Comparison of ENCODE assay signal across 13 mouse cellular contexts in the genomic region with DNA sequence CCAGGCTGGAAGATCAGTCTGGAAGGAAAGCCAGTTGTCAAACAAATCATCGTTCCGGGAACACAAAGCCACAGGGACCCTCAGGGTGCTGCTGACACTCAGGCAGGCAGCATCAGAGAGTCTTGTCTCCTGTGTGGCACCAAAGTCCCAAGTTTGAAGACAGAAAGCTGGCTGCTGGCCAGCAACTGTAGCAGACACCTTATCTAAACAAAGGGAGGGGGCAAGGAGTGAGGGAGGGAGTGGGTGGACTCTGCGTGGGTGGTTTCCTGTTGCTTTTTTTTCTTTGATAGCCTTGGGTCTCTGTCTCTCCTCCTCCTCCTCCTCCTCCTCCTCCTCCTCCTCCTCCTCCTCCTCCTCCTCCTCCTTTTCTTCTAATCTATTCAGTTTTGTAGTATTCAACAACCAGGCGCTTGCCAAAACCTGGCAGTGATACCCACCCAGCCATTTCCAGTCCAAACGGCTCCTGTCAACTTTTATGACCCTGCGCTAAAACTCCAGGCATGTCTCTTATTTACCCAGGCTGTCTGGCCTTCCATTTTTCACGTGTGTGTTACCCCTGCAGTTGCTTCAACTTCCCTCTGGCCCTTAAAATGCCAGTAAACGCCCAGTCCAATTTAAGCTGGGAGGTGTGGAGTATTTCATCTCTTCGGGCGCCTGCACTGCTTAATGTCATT.
A peak's percentile ranks its signal among the peaks of the same experiment; 100 is the strongest.
DNase-seq lines count a peak whose midpoint lies in the region; ATAC-seq and TF ChIP-seq lines count a peak whose summit lies in the region.
"Had no signal": no experiment of that assay in that cellular context is flagged by ENCODE, and none has a peak within 500 bp of the region (broad histone marks: within the 10 kb centered on the region; RNA-seq: fewer than 3 reads in every experiment).

No protein-coding gene starts in this region.

- no peaks in the 10 kb centered on the region for H3K79me2 ChIP-seq in heart, adult 2 months (replicated peaks; ENCODE audit: control insufficient read depth, insufficient read depth, low read length)

- H3K9me3 ChIP-seq in heart, embryonic 12.5 days (replicated peaks) = no peaks in the 10 kb centered on the region
- no peaks in the 10 kb centered on the region for H3K9me3 ChIP-seq in midbrain, embryonic 10.5 days (replicated peaks)
- no peaks in the 10 kb centered on the region for H3K9me3 ChIP-seq in midbrain, embryonic 11.5 days (ENCODE audit: control insufficient read depth, low read length)
- no peaks in the 10 kb centered on the region for H3K9me3 ChIP-seq in midbrain, embryonic 14.5 days (ENCODE audit: control insufficient read depth, low read length)
- H3K9me3 ChIP-seq: liver, embryonic 13.5 days had no signal

- TF ChIP-seq EP300 in heart, adult 2 months (IDR thresholded peaks at IDR 0.05; ENCODE audit: insufficient read depth, low read depth, low read length) = no peak

- H3K27ac ChIP-seq in heart, embryonic 12.5 days (ENCODE audit: poor library complexity, severe bottlenecking) = peak overlapping the region; percentile 66
- H3K27ac ChIP-seq in heart, adult 2 months = no peak overlapping the region
- H3K27ac ChIP-seq in midbrain, embryonic 10.5 days (replicated peaks) = 0 out of 2 replicates have a peak overlapping the region, but pooled peaks have one; percentile 33
- H3K27ac ChIP-seq in midbrain, embryonic 11.5 days (ENCODE audit: low read depth, low read length) = no peak overlapping the region
- peak overlapping the region; percentile 52; the same call in 1 of the 2 replicates for H3K27ac ChIP-seq in midbrain, embryonic 14.5 days (replicated peaks; ENCODE audit: low read depth, low read length)
- H3K27ac ChIP-seq: liver, embryonic 13.5 days had no signal

- no peak for DNase-seq in heart, adult 2 months
- no peak for DNase-seq in midbrain, embryonic 10.5 days (ENCODE audit: low spot score)
- no peak for DNase-seq in midbrain, embryonic 11.5 days (ENCODE audit: low spot score, missing footprints)
- peak; percentile 36 for DNase-seq in MN1 (ENCODE audit: low spot score)
- DNase-seq in midbrain, embryonic 14.5 days = peak; percentile 42
- no peak for DNase-seq in right cerebral cortex, postnatal 25 days
- DNase-seq in layer of hippocampus, postnatal 10 days (ENCODE audit: low spot score in 2 of 2) = no peak
- DNase-seq: adrenal gland, adult 2 months; cerebellum, postnatal 14 days; liver, embryonic 13.5 days; right cerebral cortex, postnatal 4 days had no signal

- no peak for TF ChIP-seq CTCF in heart, adult 2 months (IDR thresholded peaks at IDR 0.05)

- no peak overlapping the region for H3K9ac ChIP-seq in heart, embryonic 12.5 days
- no peak overlapping the region for H3K9ac ChIP-seq in heart, adult 2 months (ENCODE audit: low read depth, low read length)
- no peak overlapping the region for H3K9ac ChIP-seq in midbrain, embryonic 11.5 days (ENCODE audit: low read length)
- H3K9ac ChIP-seq in midbrain, embryonic 14.5 days (replicated peaks; ENCODE audit: low read length) = no peak overlapping the region
- H3K9ac ChIP-seq: liver, embryonic 13.5 days had no signal

- no peak for ATAC-seq in heart, embryonic 12.5 days (ENCODE audit: insufficient number of reproducible peaks, low FRiP score)
- no peak for ATAC-seq in midbrain, embryonic 11.5 days (ENCODE audit: low FRiP score)
- ATAC-seq in midbrain, embryonic 14.5 days (ENCODE audit: low FRiP score, low TSS enrichment) = no peak; the same call in 1 of the 2 replicates
- ATAC-seq: forebrain, embryonic 16.5 days had no signal

- H3K4me3 ChIP-seq in heart, embryonic 12.5 days = no peak overlapping the region
- H3K4me3 ChIP-seq in heart, adult 2 months = no peak overlapping the region
- no peak overlapping the region for H3K4me3 ChIP-seq in midbrain, embryonic 10.5 days
- no peak overlapping the region for H3K4me3 ChIP-seq in midbrain, embryonic 11.5 days (ENCODE audit: low read depth, low read length)
- H3K4me3 ChIP-seq in midbrain, embryonic 14.5 days (replicated peaks; ENCODE audit: low read depth, low read length) = no peak overlapping the region
- H3K4me3 ChIP-seq: liver, embryonic 13.5 days had no signal

- H3K27me3 ChIP-seq in heart, embryonic 12.5 days (replicated peaks) = peaks cover 32% of the 10 kb centered on the region
- H3K27me3 ChIP-seq in heart, adult 2 months (ENCODE audit: control insufficient read depth, insufficient read depth, low read length) = no peaks in the 10 kb centered on the region
- H3K27me3 ChIP-seq in midbrain, embryonic 10.5 days (ENCODE audit: low read depth, poor library complexity, severe bottlenecking) = peaks cover 100% of the 10 kb centered on the region
- peaks cover 8% of the 10 kb centered on the region; the same call in 1 of the 2 replicates for H3K27me3 ChIP-seq in midbrain, embryonic 11.5 days (ENCODE audit: control insufficient read depth, insufficient read depth, low read length)
- H3K27me3 ChIP-seq in midbrain, embryonic 14.5 days (ENCODE audit: control insufficient read depth, insufficient read depth, low read length) = no peaks in the 10 kb centered on the region
- H3K27me3 ChIP-seq: liver, embryonic 13.5 days had no signal

- peak overlapping the region; percentile 24; the same call in 1 of the 2 replicates for H3K4me2 ChIP-seq in heart, embryonic 12.5 days
- no peak overlapping the region for H3K4me2 ChIP-seq in midbrain, embryonic 11.5 days
- no peak overlapping the region for H3K4me2 ChIP-seq in midbrain, embryonic 14.5 days (ENCODE audit: low read length)
- H3K4me2 ChIP-seq: liver, embryonic 13.5 days had no signal

- 38% methylated on average over 9 of the region's 10 CpGs for WGBS in heart, embryonic 12.5 days
- 57% methylated on average over 9 of the region's 10 CpGs for WGBS in heart, adult 2 months
- 64% methylated on average over 9 of the region's 10 CpGs for WGBS in midbrain, embryonic 10.5 days
- WGBS in midbrain, embryonic 11.5 days = 53% methylated on average over 10 of the region's 10 CpGs
- 38% methylated on average over 10 of the region's 10 CpGs for WGBS in midbrain, embryonic 14.5 days

- H3K36me3 ChIP-seq in heart, embryonic 12.5 days = no peaks in the 10 kb centered on the region
- H3K36me3 ChIP-seq in heart, adult 2 months (ENCODE audit: control insufficient read depth, insufficient read depth, low read length) = no peaks in the 10 kb centered on the region
- H3K36me3 ChIP-seq in midbrain, embryonic 10.5 days = no peaks in the 10 kb centered on the region
- H3K36me3 ChIP-seq in midbrain, embryonic 11.5 days (ENCODE audit: control insufficient read depth, insufficient read depth, low read length) = no peaks in the 10 kb centered on the region
- no peaks in the 10 kb centered on the region for H3K36me3 ChIP-seq in midbrain, embryonic 14.5 days (ENCODE audit: control insufficient read depth, insufficient read depth, low read length)
- H3K36me3 ChIP-seq: liver, embryonic 13.5 days had no signal

- intact Hi-C loops in heart, adult 2 months (cut with DNase I) = loop anchor here (5.0 to 10.0 kb wide), 2 partner anchors 59 to 111 kb away; no protein-coding TSS in a partner anchor

- peaks cover 31% of the 10 kb centered on the region for H3K4me1 ChIP-seq in heart, embryonic 12.5 days (replicated peaks)
- H3K4me1 ChIP-seq in heart, adult 2 months (ENCODE audit: control insufficient read depth, insufficient read depth, low read length) = peaks cover 11% of the 10 kb centered on the region
- H3K4me1 ChIP-seq in midbrain, embryonic 10.5 days = peaks cover 41% of the 10 kb centered on the region
- 0 out of 2 replicates have a peak, but pooled peaks cover 3% of the 10 kb centered on the region for H3K4me1 ChIP-seq in midbrain, embryonic 11.5 days (ENCODE audit: control insufficient read depth, insufficient read depth, low read length)
- H3K4me1 ChIP-seq in midbrain, embryonic 14.5 days (ENCODE audit: control insufficient read depth, insufficient read depth, low read length) = 0 out of 2 replicates have a peak, but pooled peaks cover 6% of the 10 kb centered on the region

- TF ChIP-seq POLR2A in heart, adult 2 months (IDR thresholded peaks at IDR 0.05; ENCODE audit: insufficient read depth, low read depth, low read length) = no peak

Comparison
In these comparisons a context has a peak if more than half of its experiments do, and no peak if none do; other contexts are left out.
1. H3K27ac ChIP-seq: peak in heart, embryonic 12.5 days (single experiment), midbrain, embryonic 10.5 days (single experiment) and midbrain, embryonic 14.5 days (single experiment); none in heart, adult 2 months (single experiment) and midbrain, embryonic 11.5 days (single experiment).
2. DNase-seq: peak in MN1 (single experiment) and midbrain, embryonic 14.5 days (single experiment); none in heart, adult 2 months (0 of 2), midbrain, embryonic 10.5 days (single experiment), midbrain, embryonic 11.5 days (single experiment), right cerebral cortex, postnatal 25 days (single experiment) and layer of hippocampus, postnatal 10 days (0 of 2).